16 mouse cellular contexts compared by ENCODE assay signal in genomic region chr9:47652203-47652602, GRCm38 (mm10).
"Had no signal": no experiment of that assay in that cellular context is flagged by ENCODE, and none has a peak within 500 bp of the region (broad histone marks: within the 10 kb centered on the region; RNA-seq: fewer than 3 reads in every experiment).

No protein-coding gene starts in this region.

- H3K4me1 ChIP-seq: liver, embryonic 15.5 days; lung, embryonic 15.5 days had no signal

- H3K27ac ChIP-seq: left cerebral cortex, adult 2 months; liver, embryonic 15.5 days; midbrain, embryonic 12.5 days; midbrain, embryonic 15.5 days; neural tube, embryonic 12.5 days; neural tube, embryonic 15.5 days; stomach, postnatal 0 days had no signal

- H3K9ac ChIP-seq: liver, embryonic 15.5 days; lung, embryonic 15.5 days; midbrain, embryonic 12.5 days; midbrain, embryonic 15.5 days; neural tube, embryonic 12.5 days; neural tube, embryonic 15.5 days had no signal

- H3K4me2 ChIP-seq: liver, embryonic 15.5 days; lung, embryonic 15.5 days; midbrain, embryonic 12.5 days; midbrain, embryonic 15.5 days; neural tube, embryonic 12.5 days; neural tube, embryonic 15.5 days had no signal

- H3K27me3 ChIP-seq: liver, embryonic 15.5 days; midbrain, embryonic 12.5 days; midbrain, embryonic 15.5 days; neural tube, embryonic 12.5 days; neural tube, embryonic 15.5 days had no signal

- H3K9me3 ChIP-seq: liver, embryonic 15.5 days; lung, embryonic 15.5 days; midbrain, embryonic 12.5 days; midbrain, embryonic 15.5 days; neural tube, embryonic 12.5 days; neural tube, embryonic 15.5 days had no signal

- H3K36me3 ChIP-seq: liver, embryonic 15.5 days; lung, embryonic 15.5 days; midbrain, embryonic 12.5 days; midbrain, embryonic 15.5 days; neural tube, embryonic 12.5 days; neural tube, embryonic 15.5 days had no signal

- ATAC-seq: midbrain, embryonic 15.5 days had no signal

- H3K4me3 ChIP-seq: left cerebral cortex, adult 2 months; liver, embryonic 15.5 days; lung, embryonic 15.5 days; midbrain, embryonic 12.5 days; midbrain, embryonic 15.5 days; neural tube, embryonic 12.5 days; neural tube, embryonic 15.5 days had no signal

- DNase-seq: kidney, adult 18-20 months; kidney, postnatal 4 days; layer of hippocampus, postnatal 36 days; lung, adult 18-20 months; lung, postnatal 4 days; thymus, adult 2 months; thymus, postnatal 14 days; thymus, postnatal 4 days had no signal
